Mouse (Mus musculus) spleen, adult 2 months (tissue): ENCODE measurements around the gene Ick.

Experiments
- CTCF ChIP-seq: fragments of 200-500 bp; IDR thresholded peaks from 2 replicates; pipeline ENCODE4 v1.5.1; 2011; ENCODE audit warnings: mild to moderate bottlenecking, inconsistent platforms; ENCODE audit not compliant: insufficient read depth, insufficient read length, insufficient replicate concordance; ENCODE audit errors: extremely low read depth
- POLR2A ChIP-seq: fragments of 200-500 bp; IDR thresholded peaks from 2 replicates; pipeline ENCODE4 v1.6.1; 2011; ENCODE audit warnings: low read depth, low read length, inconsistent platforms

DNA sequence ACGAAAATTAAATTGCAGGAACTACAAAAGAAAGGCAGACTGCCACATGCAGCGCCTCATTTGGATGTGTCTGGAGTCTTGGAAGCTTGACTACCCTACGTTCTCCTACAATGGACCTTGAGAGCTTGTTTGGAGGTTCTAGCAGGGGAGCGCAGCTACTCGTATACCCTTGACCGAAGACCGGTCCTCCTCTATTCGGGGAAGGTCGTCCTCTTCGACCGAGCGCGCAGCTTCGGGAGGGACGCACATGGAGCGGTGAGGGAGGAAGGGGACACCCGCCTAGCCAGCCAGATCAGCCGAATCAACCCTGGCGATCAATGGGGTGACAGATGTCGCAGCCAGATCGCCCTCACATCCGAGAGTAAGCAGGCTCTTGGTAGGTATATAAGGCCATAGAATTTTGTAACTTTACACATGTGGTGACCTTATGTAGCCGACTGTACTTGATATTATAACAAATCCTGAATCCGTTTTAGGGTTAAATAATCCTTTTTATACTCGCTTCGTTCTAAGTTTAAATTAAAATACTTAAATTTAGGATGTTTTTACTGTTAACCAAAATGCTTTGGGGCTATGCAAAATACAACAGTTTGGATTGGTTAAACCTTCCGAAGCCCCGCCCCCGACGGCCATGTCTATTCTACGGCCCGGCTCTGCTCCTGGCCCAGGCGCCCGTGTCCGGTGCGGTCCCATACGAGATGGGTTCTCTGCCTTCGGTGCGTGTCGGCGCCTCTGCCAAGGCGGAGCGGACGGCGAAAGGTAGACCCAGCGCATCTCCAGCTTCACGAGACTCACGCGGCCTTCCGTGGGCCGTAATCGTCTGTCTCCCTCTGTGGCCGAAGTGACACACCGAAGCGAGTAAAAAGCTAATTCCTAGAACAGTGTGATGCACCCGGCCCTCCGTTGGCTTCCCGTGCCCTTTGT is 66.5 kb downstream of the Ick start:
- TF ChIP-seq CTCF: no peak
- peak; percentile 97 for TF ChIP-seq POLR2A
